8 mouse cellular contexts compared by ENCODE assay signal in the genomic region with DNA sequence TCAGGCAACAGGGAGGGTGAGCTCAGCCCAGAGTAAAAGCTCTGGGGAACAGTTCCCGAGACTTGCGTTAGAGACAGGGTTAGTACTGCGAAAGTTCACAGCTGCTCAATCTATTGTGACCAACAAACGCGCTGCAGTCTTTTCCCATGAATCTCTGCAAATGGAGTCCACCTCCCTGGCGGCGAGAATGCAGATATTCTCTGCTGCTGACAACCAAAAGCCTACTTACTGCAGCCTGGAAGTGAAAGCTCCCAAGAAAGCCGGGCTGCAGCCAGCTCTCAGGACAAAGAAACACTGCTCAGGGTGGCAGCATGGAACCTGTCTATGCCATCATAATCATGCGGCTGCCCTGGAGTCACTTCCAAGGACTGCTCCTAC. TPM values are rescaled to one million over a fixed set of nuclear protein-coding genes. Genes with fewer than 3 reads are reported as not detected.
DNase-seq lines count a peak whose midpoint lies in the region; ATAC-seq and TF ChIP-seq lines count a peak whose summit lies in the region.

No protein-coding gene starts in this region.

- H3K4me1 ChIP-seq in bone marrow, adult 2 months (ENCODE audit: control insufficient read depth, insufficient read depth, low read length): no peaks in the 10 kb centered on the region
- no peaks in the 10 kb centered on the region for H3K4me1 ChIP-seq in heart, postnatal 0 days (ENCODE audit: control insufficient read depth, insufficient read depth)
- peaks cover 6% of the 10 kb centered on the region; the same call in 1 of the 2 replicates for H3K4me1 ChIP-seq in liver, postnatal 0 days (ENCODE audit: insufficient read depth)
- peaks cover 30% of the 10 kb centered on the region for H3K4me1 ChIP-seq in neural tube, embryonic 13.5 days (replicated peaks)

- H3K9me3 ChIP-seq in heart, postnatal 0 days (replicated peaks; ENCODE audit: control insufficient read depth, low read length): no peaks in the 10 kb centered on the region
- no peaks in the 10 kb centered on the region for H3K9me3 ChIP-seq in liver, postnatal 0 days (ENCODE audit: low read length)
- no peaks in the 10 kb centered on the region for H3K9me3 ChIP-seq in neural tube, embryonic 13.5 days

- no peaks in the 10 kb centered on the region for H3K27me3 ChIP-seq in heart, postnatal 0 days (ENCODE audit: control insufficient read depth, insufficient read depth, low read length)
- H3K27me3 ChIP-seq in liver, postnatal 0 days (ENCODE audit: insufficient read depth, low read length): no peaks in the 10 kb centered on the region
- H3K27me3 ChIP-seq in neural tube, embryonic 13.5 days: no peaks in the 10 kb centered on the region

- H3K9ac ChIP-seq in heart, postnatal 0 days (replicated peaks; ENCODE audit: low read depth, low read length): peak overlapping the region; percentile 76
- H3K9ac ChIP-seq in liver, postnatal 0 days (replicated peaks): peak overlapping the region; percentile 70
- peak overlapping the region; percentile 75 for H3K9ac ChIP-seq in neural tube, embryonic 13.5 days

- no peak for TF ChIP-seq EP300 in heart, postnatal 0 days (IDR thresholded peaks at IDR 0.05; ENCODE audit: low read depth)
- TF ChIP-seq EP300 in liver, postnatal 0 days (IDR thresholded peaks at IDR 0.05; ENCODE audit: low read depth): no peak

- no peaks in the 10 kb centered on the region for H3K36me3 ChIP-seq in heart, postnatal 0 days (replicated peaks; ENCODE audit: control insufficient read depth, insufficient read depth, low read length)
- H3K36me3 ChIP-seq in liver, postnatal 0 days (replicated peaks; ENCODE audit: insufficient read depth, low read length): no peaks in the 10 kb centered on the region
- H3K36me3 ChIP-seq in neural tube, embryonic 13.5 days: no peaks in the 10 kb centered on the region

- peak overlapping the region; percentile 75 for H3K4me3 ChIP-seq in bone marrow, adult 2 months (replicated peaks; ENCODE audit: control insufficient read depth, low read depth, low read length)
- H3K4me3 ChIP-seq in heart, postnatal 0 days (ENCODE audit: low read depth, low read length): peak overlapping the region; percentile 71
- H3K4me3 ChIP-seq in liver, postnatal 0 days (ENCODE audit: low read depth, low read length): peak overlapping the region; percentile 61
- H3K4me3 ChIP-seq in neural tube, embryonic 13.5 days: peak overlapping the region; percentile 52

- TF ChIP-seq POLR2A in bone marrow, adult 2 months (IDR thresholded peaks at IDR 0.05; ENCODE audit: borderline replicate concordance, control insufficient read depth, low read depth, low read length): no peak

- 19% methylated on average over 9 of the region's 9 CpGs for WGBS in bone marrow, adult 2 months
- 13% methylated on average over 9 of the region's 9 CpGs for WGBS in heart, postnatal 0 days
- 24% methylated on average over 9 of the region's 9 CpGs for WGBS in large intestine, adult 2 months
- 19% methylated on average over 9 of the region's 9 CpGs for whole genome bisulfite sequencing in liver, postnatal 0 days (ENCODE audit: insufficient replicate concordance)
- WGBS in neural tube, embryonic 13.5 days: 20% methylated on average over 9 of the region's 9 CpGs

- peak overlapping the region; percentile 73 for H3K4me2 ChIP-seq in heart, postnatal 0 days (ENCODE audit: low read depth, low read length)
- H3K4me2 ChIP-seq in liver, postnatal 0 days (ENCODE audit: low read depth, low read length): peak overlapping the region; percentile 66
- H3K4me2 ChIP-seq in neural tube, embryonic 13.5 days: peak overlapping the region; percentile 65

- TF ChIP-seq CTCF in bone marrow, adult 2 months (IDR thresholded peaks at IDR 0.05; ENCODE audit: control insufficient read depth, insufficient read depth, low read length): no peak
- peak; percentile 28; the same call in 1 of the 2 replicates for TF ChIP-seq CTCF in heart, postnatal 0 days (IDR thresholded peaks at IDR 0.05; ENCODE audit: low read depth)
- TF ChIP-seq CTCF in liver, postnatal 0 days (IDR thresholded peaks at IDR 0.05; ENCODE audit: low read depth): peak; percentile 17; the same call in 1 of the 2 replicates

- DNase-seq in CD4-positive, CD25-positive, alpha-beta regulatory T cell, adult 2 months (ENCODE audit: low read depth, low spot score): peak; percentile 36
- DNase-seq in fibroblast of lung, adult 2 months (ENCODE audit: low read depth): peak; percentile 35
- DNase-seq in heart, postnatal 0 days (ENCODE audit: low spot score): peak; percentile 16
- DNase-seq in large intestine, adult 2 months (ENCODE audit: low read depth, low spot score): peak; percentile 6
- peak; percentile 16 for DNase-seq in liver, postnatal 0 days
- DNase-seq in urinary bladder, postnatal 4 days (ENCODE audit: low spot score in 2 of 2): peak; percentile 19 to 60

- H3K27ac ChIP-seq in bone marrow, adult 2 months (ENCODE audit: control insufficient read depth, insufficient read depth, low read depth, low read length, poor library complexity): no peak overlapping the region
- peak overlapping the region; percentile 97 for H3K27ac ChIP-seq in heart, postnatal 0 days (ENCODE audit: low read depth)
- H3K27ac ChIP-seq in liver, postnatal 0 days (ENCODE audit: low read depth): peak overlapping the region; percentile 81
- H3K27ac ChIP-seq in neural tube, embryonic 13.5 days (replicated peaks): peak overlapping the region; percentile 93

- peak; percentile 22; the same call in 1 of the 2 replicates for ATAC-seq in heart, postnatal 0 days (ENCODE audit: insufficient read depth, low read depth)
- peak; percentile 16; the same call in 1 of the 2 replicates for ATAC-seq in liver, postnatal 0 days
- peak; percentile 72 for ATAC-seq in neural tube, embryonic 13.5 days (ENCODE audit: low read depth)

RNA-seq across cellular contexts. Expression of gene Cd99l2, which starts 0.6 kb away (rescaled TPM):
- polyA plus RNA-seq in bone marrow, adult 2 months (2011; ENCODE audit: insufficient read depth, insufficient read length, low replicate concordance, missing spikeins): 5.6 and 6.2 TPM in 2 replicates
- 37.6 and 43.9 TPM in 2 replicates for total RNA-seq in heart, postnatal 0 days (2014; rRNA removed; ENCODE audit: low replicate concordance)
- 21.2 and 22.1 TPM in 2 replicates for polyA plus RNA-seq in heart, postnatal 0 days (2015; fragmentation: Nextera tagmentation; extraction: Ambion mirVana)
- polyA plus RNA-seq in large intestine, adult 2 months (2012; rRNA removed): 5.6 and 5.7 TPM in 2 replicates
- polyA plus RNA-seq in liver, postnatal 0 days (2015; fragmentation: Nextera tagmentation; extraction: Ambion mirVana): 5.7 and 6.2 TPM in 2 replicates
- polyA plus RNA-seq in neural tube, embryonic 13.5 days (2015; fragmentation: Nextera tagmentation; extraction: Ambion mirVana): 67.6 and 76.2 TPM in 2 replicates

Comparison
In these comparisons a context has a peak if more than half of its experiments do, and no peak if none do; other contexts are left out.
1. ATAC-seq: peak in every context shown above with its lines; median percentile 72 in neural tube, embryonic 13.5 days; 22 in heart, postnatal 0 days; 16 in liver, postnatal 0 days.